ENCODE assay signal across 10 mouse cellular contexts in genomic region chr7:64158281-64159055, GRCm38 (mm10). TPM values are rescaled to one million over a fixed set of nuclear protein-coding genes. Genes with fewer than 3 reads are reported as not detected.
DNase-seq lines count a peak whose midpoint lies in the region; ATAC-seq and TF ChIP-seq lines count a peak whose summit lies in the region.
"Had no signal": no experiment of that assay in that cellular context is flagged by ENCODE, and none has a peak within 500 bp of the region (broad histone marks: within the 10 kb centered on the region; RNA-seq: fewer than 3 reads in every experiment).

No protein-coding gene starts in this region.

- intact Hi-C loops in left cerebral cortex, adult 2 months (cut with DNase I): loop anchor here (10.0 kb wide), 1 partner anchor 304 kb away; no protein-coding TSS in a partner anchor
- intact Hi-C loops in left cerebral cortex, postnatal 10 days (cut with DNase I): loop anchor here (10.0 kb wide), 5 partner anchors 104 to 834 kb away; partner anchors contain the start of gene Klf13

- peak overlapping the region; percentile 77 for H3K27ac ChIP-seq in left cerebral cortex, adult 2 months
- H3K27ac ChIP-seq in small intestine, adult 2 months (ENCODE audit: insufficient read depth, low read depth, low read length): 0 out of 2 replicates have a peak overlapping the region, but pooled peaks have one; percentile 46
- H3K27ac ChIP-seq: liver, embryonic 14.5 days had no signal

- H3K36me3 ChIP-seq in small intestine, adult 2 months (ENCODE audit: control insufficient read depth, insufficient read depth, low read length): no peaks in the 10 kb centered on the region

- H3K4me1 ChIP-seq in small intestine, adult 2 months (ENCODE audit: control insufficient read depth, insufficient read depth, insufficient read length, low read length): peaks cover 9% of the 10 kb centered on the region

- WGBS in small intestine, adult 2 months: 77% methylated on average over 12 of the region's 12 CpGs

- no peak for TF ChIP-seq POLR2A in small intestine, adult 2 months (IDR thresholded peaks at IDR 0.05; ENCODE audit: low read depth, low read length)

- DNase-seq in cerebellum, postnatal 25 days: peak; percentile 27 to 30
- no peak for DNase-seq in cerebellum, adult 11 months
- DNase-seq in left cerebral cortex, adult 2 months (ENCODE audit: extremely low spot score in 1 of 2, low spot score in 2 of 2): peak in 1 of 2 experiments; percentile 42
- DNase-seq in left cerebral cortex, postnatal 10 days (ENCODE audit: extremely low spot score in 1 of 2, low spot score in 2 of 2): no peak
- DNase-seq in R1 (ENCODE audit: low read depth, low spot score): peak; percentile 27
- no peak for DNase-seq in kidney, adult 8-10 months

- no peak for TF ChIP-seq CTCF in left cerebral cortex, adult 2 months (IDR thresholded peaks at IDR 0.05)
- no peak for TF ChIP-seq CTCF in small intestine, adult 2 months (IDR thresholded peaks at IDR 0.05; ENCODE audit: extremely low read depth, insufficient read length, insufficient replicate concordance, low read depth, low read length)

- ATAC-seq in frontal cortex, adult (ENCODE audit: low TSS enrichment): no peak
- ATAC-seq: hindbrain, embryonic 16.5 days had no signal

- no peaks in the 10 kb centered on the region for H3K27me3 ChIP-seq in small intestine, adult 2 months (ENCODE audit: control insufficient read depth, insufficient read depth, low read length)

- no peak overlapping the region for H3K4me3 ChIP-seq in left cerebral cortex, adult 2 months
- H3K4me3 ChIP-seq in small intestine, adult 2 months (ENCODE audit: low read depth, low read length): no peak overlapping the region

RNA-seq across cellular contexts. Expression of gene Trpm1, which starts 4.8 kb away (rescaled TPM):
- total RNA-seq in left cerebral cortex, adult 2 months (2021): under 1 TPM; 0.61 TPM
- total RNA-seq in left cerebral cortex, postnatal 10 days (2021): under 1 TPM; 0.81 to 0.89 TPM
- polyA plus RNA-seq in small intestine, adult 2 months (2012; rRNA removed): 0.05 TPM in 1 of 2 replicates, not detected in the other
- polyA plus RNA-seq: liver, embryonic 14.5 days had no signal

Comparison
In these comparisons a context has a peak if more than half of its experiments do, and no peak if none do; other contexts are left out.
1. DNase-seq: peak in cerebellum, postnatal 25 days (2 of 2) and R1 (single experiment); none in cerebellum, adult 11 months (single experiment), left cerebral cortex, postnatal 10 days (0 of 2) and kidney, adult 8-10 months (0 of 2).